Mouse (Mus musculus): ENCODE results near the gene Nrxn2.

Gene Nrxn2

GRCm38 (mm10) chr19:6496462-6497149 is 78.1 kb downstream of the Nrxn2 start:
- DNase-seq, result no peak

- DNase-seq, result peak; percentile 81
Measured at GRCm38 (mm10) chr19:6497150-6497801, 78.7 kb downstream of the Nrxn2 start.

DNA sequence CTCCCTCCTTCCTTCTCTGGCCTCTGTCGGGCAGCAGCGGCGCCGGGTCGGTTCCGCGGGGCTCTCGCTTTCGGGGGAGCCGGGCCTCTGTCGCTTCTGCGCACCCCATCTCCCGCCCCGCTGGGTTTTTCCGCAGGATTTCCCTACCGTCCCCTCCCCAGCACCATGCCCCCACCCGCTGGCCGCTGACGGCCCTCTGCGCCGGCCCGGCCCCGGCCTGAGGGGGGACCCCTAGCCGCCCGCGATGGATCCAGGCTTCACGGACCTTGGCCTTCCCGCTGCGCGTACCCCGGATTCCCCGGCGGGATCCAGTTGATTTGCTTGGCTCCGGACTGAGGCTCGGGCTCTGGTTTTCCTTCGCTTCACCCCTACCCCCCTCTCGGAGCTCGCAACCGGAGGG is 79.3 kb downstream of the Nrxn2 start:
- DNase-seq, result no peak

- DNase-seq, result no peak
Measured at GRCm38 (mm10) chr19:6498350-6499131, 80.0 kb downstream of the Nrxn2 start.

DNA sequence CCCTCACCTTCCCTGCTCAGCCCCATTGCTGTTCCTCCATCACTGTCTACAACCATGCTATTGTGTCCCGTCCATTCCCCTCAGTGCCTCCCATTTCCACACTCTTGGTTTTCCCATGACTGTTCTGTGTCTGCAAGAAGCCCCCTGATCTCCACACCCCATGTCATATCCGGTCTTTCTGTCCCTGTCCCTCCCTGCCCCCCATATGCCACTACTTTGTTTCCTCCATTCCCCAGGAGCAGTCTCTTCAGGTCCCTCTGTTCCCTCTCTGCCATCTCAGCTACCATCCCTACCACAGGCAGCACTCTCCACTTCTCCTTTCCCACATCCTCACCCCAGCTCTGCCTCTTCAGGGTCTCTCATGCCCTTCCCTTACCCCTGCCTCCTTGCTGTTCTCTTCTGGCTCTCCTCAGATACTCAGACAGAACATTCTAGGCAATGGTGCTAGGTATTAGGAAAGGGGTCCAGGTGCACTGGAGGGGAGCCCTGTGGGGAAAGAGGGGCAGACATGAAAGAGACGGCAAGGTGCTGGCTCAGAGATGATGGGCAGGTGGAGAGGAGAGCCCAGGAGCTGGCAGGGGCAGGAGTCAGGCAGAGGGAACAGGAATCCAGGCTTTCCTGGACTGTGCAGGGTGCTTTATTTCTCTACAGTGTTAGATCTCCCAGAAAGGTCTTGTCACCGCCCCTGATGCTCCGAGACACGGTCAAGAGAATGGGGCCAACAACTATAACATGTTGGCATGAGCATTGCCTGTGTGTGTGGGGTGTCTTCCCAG is 81.5 kb downstream of the Nrxn2 start:
- DNase-seq, result no peak

DNA sequence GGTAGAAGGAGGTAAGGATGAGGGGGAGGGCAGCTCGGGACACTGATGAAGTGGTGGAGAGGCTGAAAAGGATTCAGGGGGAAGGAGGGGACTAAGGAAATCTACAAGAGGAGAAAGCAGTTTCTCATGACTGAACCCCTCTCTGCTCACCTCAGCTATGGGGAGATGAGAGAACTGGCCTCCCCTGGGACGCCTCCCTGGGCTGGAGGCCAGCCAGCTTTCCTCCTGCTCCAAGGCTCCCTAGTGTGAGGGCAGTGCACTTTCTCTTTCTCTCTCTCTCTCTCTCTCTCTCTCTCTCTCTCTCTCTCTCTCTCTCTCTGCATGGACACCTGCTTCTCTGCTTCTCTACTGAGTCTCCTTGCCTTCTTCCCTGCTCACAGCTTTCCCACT is 82.1 kb downstream of the Nrxn2 start:
- no peak for DNase-seq

- DNase-seq, result peak; percentile 82
Measured at GRCm38 (mm10) chr19:6502035-6502541, 83.6 kb downstream of the Nrxn2 start.

- peak; percentile 82 for DNase-seq
Measured at GRCm38 (mm10) chr19:6502543-6503319, 84.2 kb downstream of the Nrxn2 start.

DNA sequence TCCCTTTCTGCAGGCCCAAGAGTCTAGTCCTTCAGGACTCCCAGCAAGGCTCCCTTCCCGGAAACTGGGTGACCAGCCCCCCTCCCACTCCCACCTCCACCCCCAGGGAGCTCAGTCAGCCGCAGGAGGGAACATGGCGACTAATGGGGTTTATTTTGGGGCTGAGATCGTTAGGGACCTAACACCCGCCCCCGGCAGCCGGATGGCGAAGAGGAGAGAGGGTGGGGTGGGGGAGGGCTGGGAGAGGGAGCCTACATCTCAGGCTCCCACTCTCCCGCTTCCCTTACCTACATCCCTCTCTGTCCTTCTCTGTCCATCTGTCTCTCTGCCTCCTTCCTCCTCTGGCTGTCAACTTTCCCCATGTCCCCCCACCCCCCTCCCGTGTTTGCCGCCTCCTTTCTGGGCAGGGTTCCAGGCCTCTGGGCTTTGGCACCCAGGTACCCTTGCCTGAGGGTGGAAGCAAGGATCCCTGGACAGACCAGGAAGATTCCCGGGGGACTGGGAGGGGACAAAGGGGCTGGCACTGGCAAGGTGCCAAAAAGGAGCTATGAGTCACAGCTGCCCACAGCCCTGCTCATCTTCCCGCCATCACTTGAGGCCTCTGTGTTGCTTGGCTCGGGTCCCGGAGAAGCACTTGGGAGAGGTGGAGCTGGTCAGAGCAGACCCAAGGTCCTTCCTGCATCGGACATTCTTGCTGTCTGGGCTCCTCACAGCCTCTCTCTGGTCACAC is 85.6 kb downstream of the Nrxn2 start:
- DNase-seq, result peak; percentile 57

DNA sequence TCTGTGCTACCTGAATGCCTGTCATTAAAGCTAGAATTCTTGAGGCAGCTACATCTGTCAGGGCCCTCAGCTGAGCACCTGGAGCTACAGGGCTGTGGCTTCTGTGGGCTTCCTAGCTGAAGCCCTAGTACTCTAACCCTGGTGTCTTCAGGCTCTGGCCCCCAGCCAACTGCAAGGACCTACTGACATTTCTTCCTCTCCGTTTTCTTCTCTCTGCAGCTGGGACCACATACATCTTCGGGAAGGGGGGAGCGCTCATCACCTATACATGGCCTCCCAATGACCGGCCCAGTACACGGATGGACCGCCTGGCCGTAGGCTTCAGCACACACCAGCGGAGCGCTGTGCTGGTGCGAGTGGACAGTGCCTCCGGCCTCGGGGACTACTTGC is 86.1 kb downstream of the Nrxn2 start:
- DNase-seq, result no peak

- peak; percentile 64 for DNase-seq
Measured at GRCm38 (mm10) chr19:6507393-6507792, 88.9 kb downstream of the Nrxn2 start.

- DNase-seq, result no peak
Measured at GRCm38 (mm10) chr19:6509881-6510280, 91.3 kb downstream of the Nrxn2 start.

DNA sequence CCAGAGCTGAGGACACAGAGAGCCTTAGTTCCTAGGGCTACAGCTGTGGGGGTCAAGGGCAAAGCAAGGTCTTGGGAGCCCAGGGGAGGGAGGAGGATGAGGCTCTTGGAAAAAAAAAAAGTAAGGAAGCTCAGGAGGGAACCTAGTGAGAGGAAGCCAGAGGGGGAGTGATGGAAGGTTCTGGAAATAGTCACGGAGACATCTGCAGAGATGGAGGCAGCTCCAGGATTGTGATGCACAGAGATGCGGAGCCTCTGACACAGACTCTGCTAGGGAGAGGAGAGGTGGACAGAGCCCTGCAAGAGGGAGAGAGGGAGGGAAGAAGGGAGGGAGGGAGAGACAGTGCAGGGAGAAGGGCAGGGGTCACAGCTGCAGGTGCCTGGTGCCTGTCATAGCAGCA is 92.0 kb downstream of the Nrxn2 start:
- DNase-seq, result no peak

DNA sequence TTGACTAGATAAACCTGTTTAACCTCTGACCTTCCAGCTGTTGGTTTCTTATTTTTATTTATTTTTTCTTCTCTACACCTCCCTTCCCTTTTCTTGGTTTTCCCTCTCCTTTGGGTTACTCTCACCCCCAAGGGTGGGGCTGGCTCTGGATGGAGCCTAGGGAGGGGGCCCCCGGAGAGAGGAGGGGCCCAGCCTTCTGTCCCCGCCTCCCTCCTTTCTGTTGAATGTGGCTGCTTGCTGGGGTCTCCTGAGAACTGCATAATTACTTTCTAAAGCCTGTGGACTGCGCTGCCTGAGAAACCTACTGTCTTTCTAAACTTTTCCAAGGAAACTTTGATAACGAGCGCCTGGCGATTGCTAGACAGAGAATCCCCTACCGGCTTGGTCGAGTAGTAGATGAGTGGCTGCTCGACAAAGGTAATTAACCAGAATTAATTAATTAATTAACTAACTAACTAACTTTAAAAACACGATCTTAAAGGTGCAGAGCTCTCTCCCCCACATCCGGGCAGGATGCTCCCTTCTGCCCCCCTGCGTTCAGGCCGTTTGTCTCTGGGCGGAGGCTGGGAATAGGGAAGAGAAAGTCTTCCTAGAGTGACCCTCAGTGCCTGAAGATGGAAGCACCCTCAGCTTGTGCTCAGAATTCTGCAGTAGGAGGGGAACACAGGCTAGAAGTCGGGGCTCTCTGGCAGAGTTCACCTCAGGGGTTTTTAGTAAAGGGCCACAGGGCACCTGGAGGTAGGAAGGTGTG is 95.0 kb downstream of the Nrxn2 start:
- no peak for DNase-seq

DNA sequence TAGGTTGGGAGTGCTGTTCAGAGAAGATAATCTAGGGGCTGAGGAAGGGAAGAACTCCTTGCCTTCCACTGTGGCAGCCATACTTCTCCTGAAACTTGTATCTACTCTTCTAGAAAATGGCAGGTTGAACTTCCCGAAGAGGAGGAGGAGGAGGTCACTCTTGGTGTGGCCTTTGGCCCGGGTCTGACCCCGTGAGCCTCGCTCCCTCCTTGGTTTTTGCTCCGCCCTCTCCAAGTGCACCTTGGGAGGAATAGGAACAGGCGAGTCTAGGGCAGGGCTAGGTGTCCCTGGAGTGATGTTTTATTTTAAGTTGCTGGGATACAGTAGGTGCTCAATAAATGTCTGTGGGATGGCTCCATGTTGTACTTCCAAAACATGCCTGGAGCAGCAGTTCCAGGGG is 96.4 kb downstream of the Nrxn2 start:
- no peak for DNase-seq

- DNase-seq, result no peak
Measured at GRCm38 (mm10) chr19:6515448-6515847, 96.9 kb downstream of the Nrxn2 start.

- no peak for DNase-seq
Measured at GRCm38 (mm10) chr19:6516153-6516552, 97.6 kb downstream of the Nrxn2 start.

GRCm38 (mm10) chr19:6518601-6519000 is 100.1 kb downstream of the Nrxn2 start:
- DNase-seq, result peak; percentile 70

DNA sequence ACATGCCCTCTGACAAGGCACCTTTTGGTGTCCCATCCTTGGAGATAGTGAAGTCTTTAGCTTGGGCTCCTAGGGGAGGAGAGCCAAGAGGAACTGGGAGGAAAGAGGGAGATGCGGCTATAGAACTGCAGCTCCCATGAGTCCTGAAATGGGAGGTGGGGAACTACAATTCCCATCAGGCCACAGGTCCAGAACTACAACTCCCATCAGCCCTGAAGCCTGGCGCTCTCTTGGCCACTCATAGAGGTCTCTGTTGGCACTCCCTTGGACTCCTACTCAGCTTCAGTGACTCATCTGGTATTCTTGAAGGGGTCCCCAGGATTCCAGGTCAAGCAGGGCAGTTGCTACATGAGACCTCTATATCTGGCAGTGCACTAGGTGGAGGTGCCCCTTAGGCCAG is 101.0 kb downstream of the Nrxn2 start:
- no peak for DNase-seq

DNA sequence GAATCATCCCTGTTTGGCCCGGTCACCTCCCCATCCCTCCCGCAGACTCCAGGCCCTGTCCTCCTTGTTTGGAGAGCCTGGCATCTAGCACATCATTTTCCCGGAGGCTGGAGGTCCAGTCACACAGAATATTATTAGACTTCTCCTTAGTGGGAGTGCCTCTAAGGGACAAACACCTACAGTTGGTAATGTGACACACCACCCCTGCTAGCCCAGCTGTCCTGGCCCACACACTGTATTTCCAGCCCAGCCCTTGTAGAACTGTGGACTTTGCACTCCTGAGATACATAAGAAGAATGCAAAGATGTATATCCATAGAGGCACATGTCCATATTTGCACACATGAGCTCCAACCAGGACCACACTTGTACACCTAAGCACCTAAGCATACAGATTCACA is 103.1 kb downstream of the Nrxn2 start:
- no peak for DNase-seq

DNA sequence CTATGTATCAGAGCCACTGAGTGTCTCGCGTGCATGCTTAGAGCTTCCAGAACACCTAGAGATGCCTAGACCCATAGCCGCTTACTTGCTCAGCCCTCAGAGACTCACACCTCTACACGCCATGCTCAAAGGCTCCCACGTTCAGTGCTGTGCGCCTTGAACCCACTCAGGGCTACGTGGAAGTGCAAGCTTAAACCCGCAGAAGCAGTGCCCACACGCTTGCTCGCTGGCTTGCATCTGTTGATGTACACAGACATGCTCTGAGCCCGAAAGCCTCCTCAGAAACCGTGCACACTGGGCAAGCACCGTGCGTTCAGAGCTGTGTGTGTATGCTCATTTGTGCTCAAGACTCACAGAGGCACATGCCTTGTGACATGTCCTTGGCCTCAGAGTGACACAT is 103.8 kb downstream of the Nrxn2 start:
- no peak for DNase-seq

Measured in layer of hippocampus, adult 9-11 months (tissue).